Mouse (Mus musculus): Measurements from ENCODE around the gene Twnk. TPM values are rescaled to one million over a fixed set of nuclear protein-coding genes. Genes with fewer than 3 reads are reported as not detected.

Twnk gene
- polyA plus RNA-seq, 1 experiment from 2014 or later = 13.4 TPM

- H3K27me3 ChIP-seq (ENCODE audit: control insufficient read depth, insufficient read depth, low read depth, low read length) = no peaks in the 10 kb centered on the region; the same call in none of the 2 replicates
- H3K27ac ChIP-seq (ENCODE audit: low read length) = peak overlapping the region; percentile 49
- 2% methylated on average over 16 of the region's 18 CpGs for WGBS (ENCODE audit: insufficient replicate concordance)
- H3K4me1 ChIP-seq (ENCODE audit: control insufficient read depth, low read depth, low read length) = peaks cover 24% of the 10 kb centered on the region
- peak overlapping the region; percentile 61 for H3K4me3 ChIP-seq (ENCODE audit: low read depth, low read length)
- H3K9ac ChIP-seq (ENCODE audit: low read depth, low read length) = peak overlapping the region; percentile 21; the same call in 1 of the 2 replicates
- no peak for ATAC-seq (ENCODE audit: low read depth)
- peak overlapping the region; percentile 89 for H3K4me2 ChIP-seq (ENCODE audit: low read depth, low read length)
- peaks cover 2% of the 10 kb centered on the region; the same call in 1 of the 2 replicates for H3K36me3 ChIP-seq (ENCODE audit: control insufficient read depth, insufficient read depth)
- no peaks in the 10 kb centered on the region for H3K9me3 ChIP-seq (replicated peaks; ENCODE audit: control insufficient read depth, low read length)
These were observed 11.1 kb downstream of the Twnk start for GRCm38 (mm10) chr19:45016341-45017215.

DNA sequence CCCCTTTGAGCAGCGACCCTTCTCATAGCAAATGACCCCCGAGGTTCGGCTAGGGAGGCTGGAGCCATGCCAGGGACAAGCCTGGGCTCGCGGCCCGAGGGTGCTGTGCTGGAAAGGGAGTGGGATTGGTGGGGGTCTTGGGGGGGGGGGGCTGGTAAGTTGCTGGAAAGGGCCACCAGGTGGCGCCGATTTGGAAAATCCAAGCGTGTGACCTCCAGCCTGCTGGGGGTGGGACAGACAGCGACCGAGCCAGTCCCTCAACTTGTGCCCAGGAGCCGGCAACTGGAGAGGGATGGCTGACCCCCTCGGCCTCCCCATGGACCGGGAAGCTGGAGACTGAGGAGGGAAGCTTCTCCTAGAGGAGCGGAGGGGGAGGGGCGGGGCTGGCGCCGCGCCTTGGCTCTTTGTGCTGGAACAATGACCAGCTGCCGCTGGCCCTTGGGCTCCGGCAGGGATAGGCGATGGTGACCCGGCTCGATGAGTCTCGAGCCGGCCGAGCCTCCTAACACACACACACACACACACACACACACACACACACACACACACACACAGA is 11.8 kb downstream of the Twnk start:
- Histone ChIP-seq H3K27ac (ENCODE audit: low read length) (peak overlapping the region; percentile 53), H3K9me3 (replicated peaks; ENCODE audit: control insufficient read depth, low read length) (no peaks in the 10 kb centered on the region), H3K27me3 (ENCODE audit: control insufficient read depth, insufficient read depth, low read depth, low read length) (no peaks in the 10 kb centered on the region; the same call in none of the 2 replicates), H3K9ac (ENCODE audit: low read depth, low read length) (peak overlapping the region; percentile 52), H3K36me3 (ENCODE audit: control insufficient read depth, insufficient read depth) (no peaks in the 10 kb centered on the region), H3K4me1 (ENCODE audit: control insufficient read depth, low read depth, low read length) (peaks cover 24% of the 10 kb centered on the region), H3K4me2 (ENCODE audit: low read depth, low read length) (peak overlapping the region; percentile 89), H3K4me3 (ENCODE audit: low read depth, low read length) (peak overlapping the region; percentile 61)
- WGBS (ENCODE audit: insufficient replicate concordance) = 1% methylated on average over 22 of the region's 27 CpGs
- peak; percentile 12; the same call in 1 of the 2 replicates for ATAC-seq (ENCODE audit: low read depth)

DNA sequence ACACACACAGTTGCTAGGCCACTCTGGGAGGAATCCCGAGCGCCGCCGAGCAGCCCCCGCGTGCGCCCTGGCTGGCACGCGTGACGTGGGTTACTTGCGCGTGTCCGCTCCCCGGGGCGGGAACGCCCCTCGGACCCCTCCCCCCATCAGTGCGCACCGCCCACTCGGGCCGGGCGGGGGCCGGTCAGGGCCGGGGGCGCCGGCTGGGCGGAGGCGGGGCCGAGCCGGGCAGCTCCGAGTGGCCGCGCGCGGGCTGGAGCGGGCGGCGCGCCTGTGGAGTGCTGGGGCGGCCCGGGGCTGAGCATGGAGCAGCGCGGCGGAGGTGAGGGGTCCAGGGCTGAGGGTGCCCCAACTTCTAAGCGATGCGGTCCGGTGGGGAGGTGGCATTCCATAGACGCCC is 12.4 kb downstream of the Twnk start:
- Histone ChIP-seq H3K27ac (ENCODE audit: low read length) (peak overlapping the region; percentile 58; the same call in 1 of the 2 replicates), H3K9ac (ENCODE audit: low read depth, low read length) (peak overlapping the region; percentile 55), H3K36me3 (ENCODE audit: control insufficient read depth, insufficient read depth) (no peaks in the 10 kb centered on the region), H3K27me3 (ENCODE audit: control insufficient read depth, insufficient read depth, low read depth, low read length) (no peaks in the 10 kb centered on the region; the same call in none of the 2 replicates), H3K4me1 (ENCODE audit: control insufficient read depth, low read depth, low read length) (peaks cover 24% of the 10 kb centered on the region), H3K4me2 (ENCODE audit: low read depth, low read length) (peak overlapping the region; percentile 89), H3K9me3 (replicated peaks; ENCODE audit: control insufficient read depth, low read length) (no peaks in the 10 kb centered on the region), H3K4me3 (ENCODE audit: low read depth, low read length) (peak overlapping the region; percentile 61)
- ATAC-seq (ENCODE audit: low read depth) = peak; percentile 51
- 0% methylated on average over 40 of the region's 48 CpGs for whole genome bisulfite sequencing (ENCODE audit: insufficient replicate concordance)

DNA sequence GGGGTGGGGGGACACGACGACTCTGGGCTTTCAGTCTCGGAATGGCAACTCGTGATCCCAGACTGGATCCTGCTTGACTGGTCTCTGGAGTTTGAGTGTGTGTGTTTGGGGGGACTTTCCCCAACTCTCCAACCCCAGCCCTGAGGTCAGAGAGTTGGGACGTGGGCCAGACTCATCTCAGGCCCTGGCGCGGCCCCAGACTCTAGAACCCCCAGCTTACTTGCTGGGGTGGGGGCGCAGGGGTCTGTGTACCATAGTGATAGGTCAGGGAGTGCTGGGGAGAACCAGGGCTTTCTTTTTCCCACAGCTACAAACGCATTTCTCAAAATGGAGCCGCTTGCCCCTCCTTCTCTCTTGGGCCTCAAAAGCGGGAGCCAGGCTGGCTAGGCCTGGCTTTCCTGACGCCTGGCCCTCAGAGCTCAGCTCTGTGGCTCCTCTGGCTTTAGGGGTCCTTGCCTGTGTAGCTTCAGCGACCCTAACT is 12.9 kb downstream of the Twnk start:
- H3K36me3 ChIP-seq (ENCODE audit: control insufficient read depth, insufficient read depth) = no peaks in the 10 kb centered on the region
- peak overlapping the region; percentile 61 for H3K4me3 ChIP-seq (ENCODE audit: low read depth, low read length)
- peak overlapping the region; percentile 58; the same call in 1 of the 2 replicates for H3K27ac ChIP-seq (ENCODE audit: low read length)
- H3K4me1 ChIP-seq (ENCODE audit: control insufficient read depth, low read depth, low read length) = peaks cover 24% of the 10 kb centered on the region
- no peaks in the 10 kb centered on the region; the same call in none of the 2 replicates for H3K27me3 ChIP-seq (ENCODE audit: control insufficient read depth, insufficient read depth, low read depth, low read length)
- ATAC-seq (ENCODE audit: low read depth) = no peak
- H3K9me3 ChIP-seq (replicated peaks; ENCODE audit: control insufficient read depth, low read length) = no peaks in the 10 kb centered on the region
- peak overlapping the region; percentile 89 for H3K4me2 ChIP-seq (ENCODE audit: low read depth, low read length)
- WGBS (ENCODE audit: insufficient replicate concordance) = 13% methylated on average over 13 of the region's 13 CpGs
- H3K9ac ChIP-seq (ENCODE audit: low read depth, low read length) = peak overlapping the region; percentile 55

- Histone ChIP-seq H3K27me3 (ENCODE audit: control insufficient read depth, insufficient read depth, low read depth, low read length) (no peaks in the 10 kb centered on the region; the same call in none of the 2 replicates), H3K4me2 (ENCODE audit: low read depth, low read length) (no peak overlapping the region), H3K9ac (ENCODE audit: low read depth, low read length) (no peak overlapping the region), H3K9me3 (replicated peaks; ENCODE audit: control insufficient read depth, low read length) (no peaks in the 10 kb centered on the region), H3K4me1 (ENCODE audit: control insufficient read depth, low read depth, low read length) (peaks cover 7% of the 10 kb centered on the region), H3K27ac (ENCODE audit: low read length) (no peak overlapping the region), H3K36me3 (ENCODE audit: control insufficient read depth, insufficient read depth) (peaks cover under 1% of the 10 kb centered on the region; the same call in 1 of the 2 replicates), H3K4me3 (ENCODE audit: low read depth, low read length) (no peak overlapping the region)
- 59% methylated on average over 6 of the region's 6 CpGs for WGBS (ENCODE audit: insufficient replicate concordance)
- ATAC-seq (ENCODE audit: low read depth) = no peak
These were observed 14.9 kb downstream of the Twnk start for GRCm38 (mm10) chr19:45020348-45020747.

DNA sequence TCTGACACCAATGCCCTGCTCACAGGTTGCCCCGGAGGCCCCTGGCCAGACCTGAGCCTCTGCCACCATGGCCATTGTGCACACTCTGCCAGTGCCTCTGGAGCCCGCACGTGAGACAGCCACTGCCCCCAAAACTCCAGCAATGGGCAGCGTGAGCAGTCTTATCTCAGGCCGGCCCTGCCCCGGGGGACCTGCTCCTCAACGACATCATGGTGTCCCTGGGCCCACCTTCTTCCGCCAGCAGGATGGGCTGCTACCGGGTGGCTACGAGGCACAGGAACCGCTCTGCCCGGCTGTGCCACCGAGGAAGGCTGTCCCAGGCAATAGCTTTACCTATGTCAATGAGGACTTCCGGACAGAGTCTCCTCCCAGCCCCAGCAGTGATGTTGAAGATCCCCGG is 15.9 kb downstream of the Twnk start:
- Histone ChIP-seq H3K4me3 (ENCODE audit: low read depth, low read length) (no peak overlapping the region), H3K4me2 (ENCODE audit: low read depth, low read length) (no peak overlapping the region), H3K4me1 (ENCODE audit: control insufficient read depth, low read depth, low read length) (peaks cover 7% of the 10 kb centered on the region), H3K9ac (ENCODE audit: low read depth, low read length) (no peak overlapping the region), H3K27ac (ENCODE audit: low read length) (no peak overlapping the region), H3K36me3 (ENCODE audit: control insufficient read depth, insufficient read depth) (peaks cover 6% of the 10 kb centered on the region; the same call in 1 of the 2 replicates), H3K27me3 (ENCODE audit: control insufficient read depth, insufficient read depth, low read depth, low read length) (no peaks in the 10 kb centered on the region; the same call in none of the 2 replicates), H3K9me3 (replicated peaks; ENCODE audit: control insufficient read depth, low read length) (no peaks in the 10 kb centered on the region)
- WGBS (ENCODE audit: insufficient replicate concordance) = 71% methylated on average over 15 of the region's 15 CpGs
- no peak for ATAC-seq (ENCODE audit: low read depth)

DNA sequence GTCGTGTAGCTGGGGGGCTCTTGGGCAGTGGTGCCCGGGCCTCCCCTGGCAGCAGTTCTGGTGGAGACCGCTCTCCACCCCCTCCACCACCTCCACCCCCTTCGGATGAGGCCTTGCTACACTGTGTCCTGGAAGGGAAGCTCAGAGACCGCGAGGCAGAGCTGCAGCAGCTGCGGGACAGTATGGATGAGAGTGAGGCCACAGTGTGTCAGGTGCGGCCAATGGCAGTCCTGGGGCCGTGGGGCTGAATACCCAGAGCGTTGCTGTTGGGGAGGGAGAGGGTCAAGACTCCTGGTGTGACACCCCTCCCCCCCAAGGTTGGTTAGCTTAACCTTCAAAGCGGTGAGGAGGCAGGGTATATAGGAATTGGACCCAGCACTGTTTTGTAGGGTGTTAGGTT is 18.5 kb downstream of the Twnk start:
- no peak overlapping the region for H3K4me2 ChIP-seq (ENCODE audit: low read depth, low read length)
- H3K27me3 ChIP-seq (ENCODE audit: control insufficient read depth, insufficient read depth, low read depth, low read length) = no peaks in the 10 kb centered on the region
- H3K9ac ChIP-seq (ENCODE audit: low read depth, low read length) = no peak overlapping the region
- no peaks in the 10 kb centered on the region for H3K9me3 ChIP-seq (replicated peaks; ENCODE audit: control insufficient read depth, low read length)
- H3K4me3 ChIP-seq (ENCODE audit: low read depth, low read length) = no peak overlapping the region
- no peak for ATAC-seq (ENCODE audit: low read depth)
- no peak overlapping the region for H3K27ac ChIP-seq (ENCODE audit: low read length)
- H3K36me3 ChIP-seq (ENCODE audit: control insufficient read depth, insufficient read depth) = peaks cover 6% of the 10 kb centered on the region; the same call in 1 of the 2 replicates
- WGBS (ENCODE audit: insufficient replicate concordance) = 72% methylated on average over 11 of the region's 11 CpGs
- H3K4me1 ChIP-seq (ENCODE audit: control insufficient read depth, low read depth, low read length) = no peaks in the 10 kb centered on the region

DNA sequence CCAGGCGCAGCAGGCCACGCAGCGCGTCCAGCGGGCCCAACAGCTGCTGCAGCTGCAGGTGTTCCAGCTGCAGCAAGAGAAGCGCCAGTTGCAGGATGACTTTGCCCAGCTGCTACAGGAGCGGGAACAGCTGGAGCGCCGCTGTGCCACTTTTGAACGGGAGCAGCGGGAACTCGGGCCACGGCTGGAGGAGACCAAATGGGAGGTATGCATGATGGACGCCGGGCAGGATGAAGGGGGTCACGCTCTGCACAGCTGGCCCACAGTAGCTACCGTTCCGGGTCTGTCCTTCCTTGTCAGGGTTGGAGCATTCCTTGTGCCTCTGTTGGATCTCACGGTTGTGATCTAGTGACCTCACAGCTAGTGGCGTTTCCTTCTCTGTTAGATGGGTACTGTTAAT is 19.3 kb downstream of the Twnk start:
- ATAC-seq (ENCODE audit: low read depth) = no peak
- Histone ChIP-seq H3K27ac (ENCODE audit: low read length) (no peak overlapping the region), H3K27me3 (ENCODE audit: control insufficient read depth, insufficient read depth, low read depth, low read length) (no peaks in the 10 kb centered on the region), H3K4me1 (ENCODE audit: control insufficient read depth, low read depth, low read length) (no peaks in the 10 kb centered on the region), H3K4me2 (ENCODE audit: low read depth, low read length) (no peak overlapping the region), H3K4me3 (ENCODE audit: low read depth, low read length) (no peak overlapping the region), H3K9ac (ENCODE audit: low read depth, low read length) (no peak overlapping the region), H3K9me3 (replicated peaks; ENCODE audit: control insufficient read depth, low read length) (no peaks in the 10 kb centered on the region), H3K36me3 (ENCODE audit: control insufficient read depth, insufficient read depth) (peaks cover 6% of the 10 kb centered on the region; the same call in 1 of the 2 replicates)
- WGBS (ENCODE audit: insufficient replicate concordance) = 91% methylated on average over 20 of the region's 20 CpGs
